Mouse (Mus musculus): Measurements from ENCODE around the gene Krtap13-1. TPM values are rescaled to one million over a fixed set of nuclear protein-coding genes. Genes with fewer than 3 reads are reported as not detected.

The Krtap13-1 gene
- total and polyA plus RNA-seq, 3 experiments, result not detected

DNA sequence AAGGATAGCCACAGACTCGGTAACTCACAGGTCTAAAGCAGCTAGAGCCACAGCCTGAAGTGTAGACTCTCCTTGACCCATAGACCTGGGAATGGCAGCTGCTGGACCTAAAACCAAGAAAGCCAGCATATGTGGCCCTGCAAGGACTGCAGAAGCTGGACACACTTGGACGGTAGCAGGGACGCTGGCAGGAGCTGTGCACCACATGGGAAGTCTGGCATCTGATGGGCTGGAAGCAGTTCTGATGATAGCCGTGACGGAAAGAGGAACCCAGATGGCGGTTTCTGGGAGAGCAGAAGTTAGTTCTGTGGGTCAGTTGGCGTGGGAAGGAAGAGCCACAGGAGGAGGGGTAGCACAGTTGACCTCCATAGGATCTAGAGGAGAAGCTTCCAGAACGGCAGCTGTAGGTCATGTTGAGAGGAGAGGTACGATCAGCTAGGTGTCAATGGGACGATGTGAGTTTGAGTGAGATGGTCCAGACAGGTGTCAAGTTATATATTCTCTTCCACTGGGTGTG lies 21.1 kb upstream of the Krtap13-1 start, which contains the start of gene 2310061N02Rik:
TSS of gene 2310061N02Rik (minus strand) at position 467 of the 517 bp plus-strand sequence.
- H3K9me3 ChIP-seq (replicated peaks; ENCODE audit: insufficient read depth, low read length), result no peaks in the 10 kb centered on the region
- no peak within 1 kb of the TSS for H3K9ac ChIP-seq (ENCODE audit: control insufficient read depth, low read depth, low read length, poor library complexity, severe bottlenecking)
- H3K79me2 ChIP-seq (ENCODE audit: control insufficient read depth, insufficient read depth, low read length, poor library complexity), result no peaks in the 10 kb centered on the region
- DNase-seq (ENCODE audit: low read depth, low spot score), result no peak
- TF ChIP-seq MYC (IDR thresholded peaks at IDR 0.05; ENCODE audit: low read depth, low read length) (no peak), TAL1 (IDR thresholded peaks at IDR 0.05; ENCODE audit: low read length) (no peak), CHD1 (IDR thresholded peaks at IDR 0.05; ENCODE audit: low read depth, low read length) (no peak)
- H3K27ac ChIP-seq (ENCODE audit: control insufficient read depth, low read depth, low read length), result no peak within 1 kb of the TSS
- no peaks in the 10 kb centered on the region for H3K27me3 ChIP-seq (ENCODE audit: control insufficient read depth in 1 of 2, insufficient read depth in 2 of 2, low read length in 2 of 2)
- H3K4me3 ChIP-seq (ENCODE audit: control insufficient read depth in 1 of 2, insufficient read depth in 1 of 2, low read depth in 2 of 2, low read length in 2 of 2), result no peak within 1 kb of the TSS
- H3K4me1 ChIP-seq (ENCODE audit: control insufficient read depth in 1 of 2, insufficient read depth in 2 of 2, low read length in 2 of 2), result no peaks in the 10 kb centered on the region
- H3K36me3 ChIP-seq (ENCODE audit: control insufficient read depth in 1 of 2, insufficient read depth in 2 of 2, low read length in 2 of 2), result no peaks in the 10 kb centered on the region

DNA sequence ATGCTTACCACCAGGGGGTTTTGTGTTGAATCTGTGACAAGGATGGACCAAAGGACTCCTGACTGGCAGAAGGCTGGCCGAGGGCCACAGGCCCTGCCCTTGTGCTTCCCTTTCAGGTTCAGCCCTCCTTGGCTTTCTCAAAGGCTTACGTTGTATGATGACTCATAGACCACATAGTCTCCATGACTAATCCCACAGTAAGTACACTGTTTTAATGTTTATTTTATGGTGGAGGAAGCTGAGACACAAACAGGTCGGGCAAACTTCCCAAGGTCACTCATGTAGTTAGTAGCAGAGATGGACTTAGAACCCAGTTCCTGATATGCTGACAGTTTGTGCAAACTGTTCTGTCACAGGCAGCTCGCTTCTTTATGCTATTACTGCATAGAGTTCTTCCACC lies 17.9 kb upstream of the Krtap13-1 start:
- Histone ChIP-seq H3K36me3 (ENCODE audit: control insufficient read depth in 1 of 2, insufficient read depth in 2 of 2, low read length in 2 of 2) (no peaks in the 10 kb centered on the region), H3K27ac (ENCODE audit: control insufficient read depth, low read depth, low read length) (no peak overlapping the region), H3K9ac (ENCODE audit: control insufficient read depth, low read depth, low read length, poor library complexity, severe bottlenecking) (no peak overlapping the region), H3K4me1 (ENCODE audit: control insufficient read depth in 1 of 2, insufficient read depth in 2 of 2, low read length in 2 of 2) (no peaks in the 10 kb centered on the region), H3K27me3 (ENCODE audit: control insufficient read depth in 1 of 2, insufficient read depth in 2 of 2, low read length in 2 of 2) (no peaks in the 10 kb centered on the region), H3K9me3 (replicated peaks; ENCODE audit: insufficient read depth, low read length) (no peaks in the 10 kb centered on the region), H3K79me2 (ENCODE audit: control insufficient read depth, insufficient read depth, low read length, poor library complexity) (no peaks in the 10 kb centered on the region), H3K4me3 (ENCODE audit: control insufficient read depth in 1 of 2, insufficient read depth in 1 of 2, low read depth in 2 of 2, low read length in 2 of 2) (no peak overlapping the region)
- DNase-seq (ENCODE audit: low read depth, low spot score), result peak; percentile 1
- TF ChIP-seq RCOR1 (IDR thresholded peaks at IDR 0.05; ENCODE audit: low read depth, low read length) (no peak), POLR2A (IDR thresholded peaks at IDR 0.05; ENCODE audit: control insufficient read depth in 1 of 2, insufficient read depth in 1 of 2, low read depth in 1 of 2, low read length in 2 of 2, poor library complexity in 1 of 2) (no peak), BHLHE40 (IDR thresholded peaks at IDR 0.05; ENCODE audit: borderline replicate concordance, low read depth, low read length) (no peak), E2F4 (IDR thresholded peaks at IDR 0.05; ENCODE audit: borderline replicate concordance, low read depth, low read length) (no peak), TBP (IDR thresholded peaks at IDR 0.05; ENCODE audit: low read depth, low read length) (no peak), CHD2 (IDR thresholded peaks at IDR 0.05; ENCODE audit: low read length) (no peak)

- TF ChIP-seq POLR2AphosphoS5 (IDR thresholded peaks at IDR 0.05; ENCODE audit: borderline replicate concordance, low read depth, low read length), result no peak
- no peak for TF ChIP-seq MXI1 (IDR thresholded peaks at IDR 0.05; ENCODE audit: low read depth, low read length)
- TF ChIP-seq TCF12 (IDR thresholded peaks at IDR 0.05; ENCODE audit: low read depth, low read length), result no peak
- TF ChIP-seq ELF1 (IDR thresholded peaks at IDR 0.05; ENCODE audit: low read depth, low read length), result no peak
- TF ChIP-seq POLR2A (IDR thresholded peaks at IDR 0.05; ENCODE audit: control insufficient read depth in 1 of 2, insufficient read depth in 1 of 2, low read depth in 1 of 2, low read length in 2 of 2, poor library complexity in 1 of 2), result no peak
- no peak for TF ChIP-seq MAX (IDR thresholded peaks at IDR 0.05; ENCODE audit: low read length)
- TF ChIP-seq HCFC1 (IDR thresholded peaks at IDR 0.05; ENCODE audit: low read depth, low read length), result no peak
- TF ChIP-seq RCOR1 (IDR thresholded peaks at IDR 0.05; ENCODE audit: low read depth, low read length), result no peak
- no peak for TF ChIP-seq MAFK (IDR thresholded peaks at IDR 0.05; ENCODE audit: borderline replicate concordance, low read depth, low read length)
- TF ChIP-seq USF2 (IDR thresholded peaks at IDR 0.05; ENCODE audit: borderline replicate concordance in 1 of 2, insufficient read depth in 1 of 2, low read depth in 1 of 2, low read length in 2 of 2), result no peak
- TF ChIP-seq TBP (IDR thresholded peaks at IDR 0.05; ENCODE audit: low read depth, low read length), result no peak
- no peak for TF ChIP-seq GABPA (IDR thresholded peaks at IDR 0.05; ENCODE audit: low read depth, low read length)
- TF ChIP-seq POLR2AphosphoS2 (IDR thresholded peaks at IDR 0.05; ENCODE audit: low read length), result no peak
- TF ChIP-seq CTCF (IDR thresholded peaks at IDR 0.05 in 2 of 3, conservative IDR thresholded peaks at IDR 0.05 in 1 of 3; ENCODE audit: control insufficient read depth in 1 of 3, insufficient read depth in 1 of 3, low read depth in 2 of 3, low read length in 3 of 3, poor library complexity in 1 of 3, severe bottlenecking in 1 of 3), result no peak
- TF ChIP-seq ZC3H11A (IDR thresholded peaks at IDR 0.05; ENCODE audit: low read depth, low read length), result no peak
Observed at GRCm38 (mm10) chr16:88711245-88711644, 17.4 kb upstream of the Krtap13-1 start.

More at GRCm38 (mm10) chr16:88711245-88711644, 17.4 kb upstream of the Krtap13-1 start:
- no peak overlapping the region for H3K9ac ChIP-seq (ENCODE audit: control insufficient read depth, low read depth, low read length, poor library complexity, severe bottlenecking)
- no peak overlapping the region for H3K27ac ChIP-seq (ENCODE audit: control insufficient read depth, low read depth, low read length)
- no peak overlapping the region for H3K4me3 ChIP-seq (ENCODE audit: control insufficient read depth in 1 of 2, insufficient read depth in 1 of 2, low read depth in 2 of 2, low read length in 2 of 2)
- H3K9me3 ChIP-seq (replicated peaks; ENCODE audit: insufficient read depth, low read length), result no peaks in the 10 kb centered on the region
- H3K27me3 ChIP-seq (ENCODE audit: control insufficient read depth in 1 of 2, insufficient read depth in 2 of 2, low read length in 2 of 2), result no peaks in the 10 kb centered on the region
- no peak for DNase-seq (ENCODE audit: low read depth, low spot score)
- H3K79me2 ChIP-seq (ENCODE audit: control insufficient read depth, insufficient read depth, low read length, poor library complexity), result no peaks in the 10 kb centered on the region
- H3K36me3 ChIP-seq (ENCODE audit: control insufficient read depth in 1 of 2, insufficient read depth in 2 of 2, low read length in 2 of 2), result no peaks in the 10 kb centered on the region
- H3K4me1 ChIP-seq (ENCODE audit: control insufficient read depth in 1 of 2, insufficient read depth in 2 of 2, low read length in 2 of 2), result no peaks in the 10 kb centered on the region
